Mouse (Mus musculus) yolk sac, embryonic 10.5 days (tissue): ENCODE results near the gene Lrr1.
A peak's percentile ranks its signal among the peaks of the same experiment; 100 is the strongest.
"Not testable (repeated sequence)": the region's sequence is repeated elsewhere in the genome, so short reads cannot be mapped to it uniquely, and the experiment has no call there.

Experiments used
- DNase-seq: peaks from one replicate; pipeline ENCODE4 v3.0.0-alpha.2; 2017; ENCODE audit warnings: low spot score

Lrr1 gene

GRCm38 (mm10) chr12:69168461-69169106, at the start of gene Lrr1:
Gene Lrr1 (plus strand): TSS chr12:69168814.
- DNase-seq: peak; percentile 92

- no peak for DNase-seq
These were observed 48.7 kb upstream of the Lrr1 start for GRCm38 (mm10) chr12:69119908-69120307.

- no peak for DNase-seq
These were observed 45.8 kb upstream of the Lrr1 start for GRCm38 (mm10) chr12:69122801-69123200.

DNA sequence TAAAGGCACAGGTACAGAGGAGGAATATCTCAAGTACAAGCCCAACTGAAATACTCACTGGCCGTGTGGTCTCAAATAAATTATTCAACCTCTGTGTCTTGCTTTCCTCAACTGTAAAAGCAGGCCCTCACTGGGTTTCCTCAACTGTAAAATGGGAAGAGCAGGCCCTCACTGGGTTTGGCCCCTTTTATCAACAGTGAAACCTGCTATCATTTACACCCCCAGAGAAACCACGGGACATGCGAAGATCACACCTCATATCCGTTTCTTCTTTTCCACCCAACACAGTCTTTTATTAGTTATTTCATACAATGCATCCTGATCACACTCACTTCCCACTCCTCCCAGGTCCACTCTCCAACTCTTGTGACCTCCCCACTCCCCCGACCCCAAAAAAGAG, 43.5 kb upstream of the Lrr1 start:
- DNase-seq: no peak

GRCm38 (mm10) chr12:69127170-69127569, 41.4 kb upstream of the Lrr1 start:
- DNase-seq: peak; percentile 13

GRCm38 (mm10) chr12:69127626-69128025, 41.0 kb upstream of the Lrr1 start:
- no peak for DNase-seq

DNA sequence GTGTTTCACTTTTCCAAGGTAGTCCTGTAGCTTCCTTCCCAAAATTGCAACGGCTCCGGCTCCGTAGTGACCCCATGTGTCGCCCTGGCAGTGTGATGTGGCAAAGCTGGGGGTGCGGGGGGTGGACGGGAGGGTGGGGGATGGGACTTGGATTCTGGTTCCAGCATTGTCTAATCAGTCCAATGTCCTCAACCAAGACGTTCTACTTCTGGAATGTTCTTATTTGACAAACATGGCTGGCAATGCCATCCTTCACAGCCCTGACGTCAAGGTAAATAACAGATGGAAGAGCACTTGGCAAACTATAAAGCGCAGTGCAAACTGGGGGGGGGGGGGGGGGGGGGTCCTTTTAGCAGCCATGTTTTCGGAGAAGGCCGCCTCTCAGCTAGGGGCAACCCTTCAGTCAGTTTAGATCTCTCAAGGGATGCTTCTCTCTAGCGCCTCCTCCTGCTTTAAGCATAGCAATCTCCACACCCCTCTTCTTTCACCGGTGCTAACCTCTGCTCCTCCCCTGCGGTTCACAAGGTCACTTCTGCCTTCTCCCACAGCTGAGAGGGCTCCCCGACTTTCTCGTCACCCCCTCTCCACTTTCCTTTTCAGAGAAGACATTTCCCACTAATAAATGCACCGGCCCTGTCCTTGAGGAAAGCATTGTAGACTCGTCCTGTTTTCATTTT, 38.8 kb upstream of the Lrr1 start:
- no peak for DNase-seq

DNA sequence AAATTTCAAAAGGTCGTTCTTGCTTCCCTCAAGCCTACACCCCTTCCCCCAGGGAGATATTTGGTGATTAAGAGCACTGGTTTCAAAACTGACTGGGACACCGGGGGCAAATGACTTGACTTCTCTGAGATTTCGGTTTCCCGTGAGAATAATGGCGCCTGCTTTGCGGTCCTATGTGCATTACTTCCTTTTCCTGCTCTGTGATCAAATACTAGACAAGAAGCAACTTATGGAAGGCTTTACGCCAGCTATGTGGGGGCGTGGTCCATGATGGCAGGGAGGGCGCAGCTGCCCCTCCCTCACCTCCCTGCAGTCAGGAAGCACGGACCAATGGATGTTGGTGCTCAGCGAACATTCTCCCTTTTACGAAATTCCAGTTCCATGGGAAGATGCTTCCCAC, 38.1 kb upstream of the Lrr1 start:
- no peak for DNase-seq

DNA sequence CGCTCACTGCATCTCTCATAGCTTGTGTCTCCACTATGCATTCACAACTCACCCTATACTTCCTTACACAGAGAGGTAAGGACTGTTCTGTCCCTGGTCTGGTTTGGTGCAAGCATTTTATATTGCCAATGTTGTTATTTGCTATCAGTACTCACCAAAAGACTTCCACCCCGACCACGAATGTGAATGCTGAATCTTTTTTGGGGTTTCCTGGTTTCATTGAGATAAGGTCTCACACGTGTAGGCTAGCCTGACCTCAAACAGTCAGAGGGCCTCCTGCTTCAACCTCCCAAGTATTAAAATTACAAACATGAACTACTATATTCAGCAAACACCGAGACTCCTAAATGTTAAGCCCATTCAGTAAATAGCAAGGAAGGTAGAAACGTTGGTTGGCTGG, 37.3 kb upstream of the Lrr1 start:
- DNase-seq: no peak

- DNase-seq: no peak
These were observed 36.6 kb upstream of the Lrr1 start for GRCm38 (mm10) chr12:69131981-69132380.

- no peak for DNase-seq
These were observed 29.4 kb upstream of the Lrr1 start for GRCm38 (mm10) chr12:69139201-69139600.

- no peak for DNase-seq
These were observed 28.8 kb upstream of the Lrr1 start for GRCm38 (mm10) chr12:69139841-69140240.

GRCm38 (mm10) chr12:69143460-69143859, 25.2 kb upstream of the Lrr1 start:
- no peak for DNase-seq

- DNase-seq: no peak
These were observed 21.4 kb upstream of the Lrr1 start for GRCm38 (mm10) chr12:69147166-69147735.

DNA sequence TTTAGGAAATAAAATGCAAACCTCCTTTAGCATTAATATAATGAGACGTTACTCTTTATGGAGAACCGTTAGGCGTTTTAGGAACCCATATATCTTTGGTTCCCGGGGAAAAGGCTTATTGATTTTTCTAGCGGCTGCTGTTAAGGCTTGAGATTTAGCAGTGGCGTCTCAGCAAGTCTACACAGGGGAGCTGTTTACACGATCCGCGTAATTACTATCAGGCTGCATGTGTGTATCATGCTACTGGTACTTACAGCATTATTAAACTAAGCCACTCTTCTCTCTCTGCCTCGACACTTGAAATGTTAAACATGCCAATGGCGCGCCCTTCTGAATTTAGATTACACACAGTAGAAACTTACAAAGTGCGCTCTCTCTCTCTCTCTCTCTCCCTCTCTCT, 18.6 kb upstream of the Lrr1 start:
- DNase-seq: no peak

DNA sequence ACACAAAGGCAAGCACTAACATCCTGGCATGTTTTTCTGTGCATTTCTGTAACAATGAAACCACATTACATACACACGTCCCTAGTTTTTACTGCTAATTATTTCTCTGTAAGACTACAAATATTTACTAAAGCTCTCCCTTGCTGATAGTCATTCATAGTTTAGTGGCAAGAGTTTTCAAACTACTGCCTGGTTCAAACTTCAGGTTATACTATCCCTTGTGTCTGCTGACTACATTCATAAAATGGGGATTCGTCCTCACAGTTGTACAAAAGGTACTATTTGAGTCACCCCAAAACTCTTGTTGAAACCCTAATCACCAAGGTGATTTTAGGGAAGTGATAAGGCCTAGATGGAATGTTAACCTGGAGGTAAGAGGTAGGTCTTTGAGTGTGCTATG, 12.7 kb upstream of the Lrr1 start:
- DNase-seq: no peak

DNA sequence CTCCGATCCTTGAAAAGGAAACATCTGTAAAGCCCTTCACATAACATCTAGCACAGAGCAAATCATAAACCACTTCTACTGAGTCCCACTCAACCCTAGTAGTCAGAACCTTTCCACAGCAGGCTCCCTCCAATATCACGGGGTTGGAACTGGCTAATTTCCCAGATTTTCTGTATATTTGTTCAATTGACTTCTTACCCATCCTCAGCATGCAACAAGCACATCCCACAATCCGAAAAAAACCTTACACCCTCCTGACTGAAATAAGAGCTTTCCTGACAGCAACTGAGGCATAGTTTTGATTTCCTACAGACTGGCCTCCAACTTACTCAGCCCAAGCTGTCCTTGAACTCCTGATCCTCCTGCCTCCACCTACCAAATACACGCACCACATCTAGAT, 12.2 kb upstream of the Lrr1 start:
- no peak for DNase-seq

DNA sequence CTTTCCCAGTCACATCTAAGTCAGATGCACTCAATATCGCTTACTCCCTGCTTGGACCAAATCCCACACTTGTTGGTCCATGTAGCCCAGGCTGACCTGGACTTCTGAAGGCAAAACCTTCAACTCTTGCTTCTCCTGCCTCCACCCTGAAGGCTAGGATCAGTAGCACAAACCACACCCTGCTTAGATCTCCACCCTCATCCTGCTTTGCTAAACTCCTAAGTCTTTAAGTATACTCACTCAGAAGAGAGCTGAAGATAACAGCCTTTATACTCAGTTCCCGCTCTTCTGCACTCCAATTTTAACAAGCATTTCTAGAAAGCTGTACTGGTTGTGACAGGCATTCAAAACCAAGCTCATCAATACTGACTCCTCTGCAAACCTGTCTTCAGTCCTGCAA, 11.5 kb upstream of the Lrr1 start:
- no peak for DNase-seq

GRCm38 (mm10) chr12:69158366-69158764, 10.2 kb upstream of the Lrr1 start:
- DNase-seq: no peak

- peak; percentile 99 for DNase-seq
These were observed 9.6 kb upstream of the Lrr1 start, which contains the start of gene Rps29 for GRCm38 (mm10) chr12:69158765-69159577. Gene Rps29 (minus strand): TSS chr12:69159186.

DNA sequence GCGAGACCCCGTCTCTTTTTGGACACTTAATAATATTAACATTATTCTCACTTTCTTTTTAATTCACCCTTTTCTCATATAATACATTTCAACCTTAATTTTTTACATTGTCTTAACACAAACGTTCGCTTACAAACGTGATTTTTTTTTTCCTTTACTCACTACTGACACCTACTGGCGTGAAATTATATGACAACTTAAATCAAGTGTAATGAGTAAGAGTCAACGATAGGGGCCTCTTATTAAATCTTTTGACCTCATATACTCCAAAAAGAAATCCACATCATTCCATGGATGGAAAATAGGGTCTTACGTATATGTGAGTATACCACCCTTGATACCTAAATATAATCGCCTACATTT, 9.1 kb upstream of the Lrr1 start:
- DNase-seq: peak; percentile 62

DNA sequence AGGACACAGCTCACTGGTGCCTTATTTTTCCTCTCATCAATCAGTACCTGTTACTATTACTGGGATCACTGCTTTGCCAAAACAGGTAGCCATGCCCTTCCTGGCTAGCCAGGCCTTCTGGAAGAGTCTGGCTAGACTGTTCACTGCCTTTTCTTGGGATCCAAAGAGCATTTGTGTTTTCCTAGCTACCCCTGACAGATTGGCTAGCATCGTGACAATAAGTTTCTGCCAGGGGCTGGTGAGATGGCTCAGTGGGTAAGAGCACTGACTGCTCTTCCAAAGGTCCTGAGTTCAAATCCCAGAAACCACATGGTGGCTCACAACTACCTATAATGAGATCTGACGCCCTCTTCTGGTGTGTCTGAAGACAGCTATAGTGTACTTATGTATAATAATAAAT, 7.9 kb upstream of the Lrr1 start:
- not testable (repeated sequence) for DNase-seq

DNA sequence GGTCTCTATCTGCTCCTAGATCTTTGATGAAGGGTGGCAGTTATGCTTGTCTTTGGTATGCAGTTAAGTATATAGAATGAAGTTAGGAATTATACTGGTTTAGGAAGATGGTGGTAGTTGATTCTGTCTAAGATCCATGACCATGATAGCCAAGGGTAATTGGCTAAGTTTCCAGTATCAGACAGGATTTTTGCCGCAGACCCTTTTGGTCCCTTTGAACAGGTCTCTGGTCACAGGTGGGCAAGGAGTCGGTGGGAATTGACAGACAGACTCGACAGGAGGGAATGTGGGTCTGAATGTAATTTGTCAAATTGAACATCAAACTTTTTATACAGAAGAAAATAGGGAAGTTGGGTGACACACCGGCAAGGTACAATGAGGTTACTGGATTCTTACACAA, 5.0 kb upstream of the Lrr1 start:
- not testable (repeated sequence) for DNase-seq
